Mouse (Mus musculus) embryonic fibroblast, embryonic 13.5 days (primary cell): ENCODE data around the gene Tcfl5.

Experiments used
- CTCF ChIP-seq: IDR thresholded peaks from 2 replicates; pipeline ENCODE4 v1.5.1; 2011; ENCODE audit warnings: mild to moderate bottlenecking, control low read depth, low read length, moderate library complexity, borderline replicate concordance; ENCODE audit not compliant: insufficient read depth
- POLR2A ChIP-seq: IDR thresholded peaks from 2 replicates; pipeline ENCODE4 v1.6.1; 2011; ENCODE audit warnings: low read depth, mild to moderate bottlenecking, control low read depth, low read length, moderate library complexity

- no peak for TF ChIP-seq POLR2A
- TF ChIP-seq CTCF, result no peak
These were observed 66.0 kb downstream of the Tcfl5 start for GRCm38 (mm10) chr2:180576482-180576881.
